Mouse (Mus musculus): Measurements from ENCODE around the gene Gm17555.

GRCm38 (mm10) chr2:126166335-126166734 lies 48.6 kb upstream of the Gm17555 start:
- TF ChIP-seq KAT2A (conservative IDR thresholded peaks at IDR 0.05; ENCODE audit: low read depth, low read length) (no peak), CHD2 (IDR thresholded peaks at IDR 0.05; ENCODE audit: low read length) (no peak), POLR2A (IDR thresholded peaks at IDR 0.05; ENCODE audit: control insufficient read depth in 1 of 2, insufficient read depth in 1 of 2, low read depth in 1 of 2, low read length in 2 of 2, poor library complexity in 1 of 2) (no peak), POLR2AphosphoS2 (IDR thresholded peaks at IDR 0.05; ENCODE audit: low read length) (no peak), CTCF (IDR thresholded peaks at IDR 0.05 in 2 of 3, conservative IDR thresholded peaks at IDR 0.05 in 1 of 3; ENCODE audit: control insufficient read depth in 1 of 3, insufficient read depth in 1 of 3, low read depth in 2 of 3, low read length in 3 of 3, poor library complexity in 1 of 3, severe bottlenecking in 1 of 3) (no peak), ZNF384 (IDR thresholded peaks at IDR 0.05; ENCODE audit: low read depth, low read length) (no peak)
